Mouse (Mus musculus): ENCODE data around the gene Gm20509. TPM values are rescaled to one million over a fixed set of nuclear protein-coding genes. Genes with fewer than 3 reads are reported as not detected.

Gene Gm20509
- polyA plus RNA-seq, 2 experiments, result not detected

DNA sequence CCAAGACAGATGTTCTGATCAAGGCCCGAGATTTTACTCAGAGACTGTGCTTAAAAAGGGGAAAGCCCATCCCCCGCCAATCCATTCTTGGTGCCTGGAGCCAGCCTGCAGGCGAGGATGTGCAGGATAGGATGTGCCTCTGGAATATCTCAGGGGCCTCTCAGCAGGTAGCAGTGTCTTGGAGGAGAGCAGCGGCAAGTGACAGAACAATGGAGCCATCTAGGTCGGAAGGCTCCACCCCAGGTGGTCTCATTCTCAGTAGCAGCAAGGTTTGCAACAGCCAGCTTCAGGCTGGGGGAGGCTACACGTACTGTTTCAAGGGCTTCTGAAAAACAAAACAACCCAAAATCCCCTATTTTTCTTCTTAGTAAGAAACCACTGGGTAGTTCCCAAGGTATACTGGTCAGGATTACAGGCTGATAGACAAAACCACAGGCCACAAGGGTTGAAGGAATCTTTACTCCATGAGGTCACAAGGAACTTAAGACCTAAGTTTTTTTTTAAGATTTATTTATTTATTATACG lies 22.4 kb upstream of the Gm20509 start:
- ATAC-seq (ENCODE audit: low FRiP score, low read depth), result no peak
- no peak for TF ChIP-seq POLR2A (IDR thresholded peaks at IDR 0.05; ENCODE audit: borderline replicate concordance, extremely low read depth, insufficient read depth, insufficient read length)
- Histone ChIP-seq H3K4me3 (replicated peaks; ENCODE audit: low read length) (no peak overlapping the region), H3K4me2 (replicated peaks; ENCODE audit: low read depth, low read length, severe bottlenecking) (no peak overlapping the region), H3K4me1 (ENCODE audit: control insufficient read depth, insufficient read depth, low read length) (no peaks in the 10 kb centered on the region), H3K9me3 (ENCODE audit: control insufficient read depth, low read length) (no peaks in the 10 kb centered on the region), H3K9ac (ENCODE audit: low read depth, low read length, severe bottlenecking) (no peak overlapping the region), H3K36me3 (ENCODE audit: control insufficient read depth, insufficient read depth, low read length) (no peaks in the 10 kb centered on the region), H3K27ac (replicated peaks; ENCODE audit: low read depth, low read length) (no peak overlapping the region), H3K27me3 (ENCODE audit: control insufficient read depth, insufficient read depth, low read length) (no peaks in the 10 kb centered on the region)
- no peak for DNase-seq (ENCODE audit: low spot score)
- WGBS, result 58% methylated on average over 7 of the region's 7 CpGs

DNA sequence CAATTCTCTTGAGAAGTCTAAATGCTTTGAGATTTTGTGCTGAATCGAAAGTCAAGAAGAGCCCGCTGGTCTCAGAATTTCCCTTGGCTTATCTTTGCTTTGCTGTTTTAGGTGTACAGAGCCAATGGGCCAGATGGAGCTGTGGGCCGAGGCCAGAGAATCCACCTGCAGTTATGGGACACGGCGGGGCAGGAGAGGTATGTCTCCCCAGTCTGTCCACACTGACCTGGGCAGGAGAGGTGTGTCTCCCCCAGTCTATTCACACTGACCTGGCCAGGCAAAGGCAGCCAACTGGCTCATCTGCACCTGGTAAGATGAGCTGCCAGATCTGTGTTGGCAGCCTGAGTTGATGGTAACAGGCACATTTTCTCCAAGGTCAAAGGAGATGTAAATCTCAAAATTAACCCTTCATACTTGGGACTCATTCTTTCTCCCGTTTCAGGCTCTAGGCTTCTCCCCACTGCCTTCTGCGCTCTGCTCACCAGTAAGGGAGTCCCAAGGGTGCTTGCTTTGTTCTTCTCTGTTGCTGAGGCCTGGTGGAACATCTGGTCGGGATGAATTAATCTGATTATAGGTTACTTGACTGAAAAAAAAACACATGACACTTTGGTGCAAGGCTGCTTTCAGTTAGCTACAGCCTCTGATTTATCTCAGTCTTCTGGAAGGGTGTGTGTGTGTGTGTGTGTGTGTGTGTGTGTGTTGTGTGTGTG lies 19.8 kb upstream of the Gm20509 start:
- H3K36me3 ChIP-seq (ENCODE audit: control insufficient read depth, insufficient read depth, low read length), result no peaks in the 10 kb centered on the region
- DNase-seq (ENCODE audit: low spot score) (no peak), ATAC-seq (ENCODE audit: low FRiP score, low read depth) (no peak)
- 80% methylated on average over 8 of the region's 8 CpGs for WGBS
- H3K9ac ChIP-seq (ENCODE audit: low read depth, low read length, severe bottlenecking), result no peak overlapping the region
- H3K4me2 ChIP-seq (replicated peaks; ENCODE audit: low read depth, low read length, severe bottlenecking), result no peak overlapping the region
- no peak for TF ChIP-seq POLR2A (IDR thresholded peaks at IDR 0.05; ENCODE audit: borderline replicate concordance, extremely low read depth, insufficient read depth, insufficient read length)
- no peaks in the 10 kb centered on the region for H3K9me3 ChIP-seq (ENCODE audit: control insufficient read depth, low read length)
- no peaks in the 10 kb centered on the region for H3K27me3 ChIP-seq (ENCODE audit: control insufficient read depth, insufficient read depth, low read length)
- H3K4me3 ChIP-seq (replicated peaks; ENCODE audit: low read length), result no peak overlapping the region
- no peak overlapping the region for H3K27ac ChIP-seq (replicated peaks; ENCODE audit: low read depth, low read length)
- no peaks in the 10 kb centered on the region for H3K4me1 ChIP-seq (ENCODE audit: control insufficient read depth, insufficient read depth, low read length)

DNA sequence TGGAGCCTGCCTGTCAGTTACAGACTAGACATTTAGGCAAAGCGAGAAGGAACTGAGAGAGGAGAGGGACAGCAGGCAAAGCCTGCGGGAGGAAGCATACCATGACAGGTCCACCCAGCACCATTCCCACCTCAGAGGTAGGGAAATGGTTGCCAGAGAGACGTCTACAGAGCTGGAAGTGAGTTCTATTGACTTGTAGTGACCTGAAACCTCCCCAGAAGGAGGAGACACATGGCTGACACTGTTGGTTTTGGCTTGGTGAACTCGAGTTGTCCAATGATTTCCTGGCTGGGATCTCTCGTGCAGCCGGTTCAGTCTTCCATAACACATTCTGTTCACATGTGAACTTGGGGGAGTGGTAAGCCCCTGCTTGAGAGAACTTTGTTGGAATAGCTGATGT lies 18.3 kb upstream of the Gm20509 start:
- DNase-seq (ENCODE audit: low spot score) (no peak), ATAC-seq (ENCODE audit: low FRiP score, low read depth) (no peak)
- Histone ChIP-seq H3K27ac (replicated peaks; ENCODE audit: low read depth, low read length) (no peak overlapping the region), H3K9me3 (ENCODE audit: control insufficient read depth, low read length) (no peaks in the 10 kb centered on the region), H3K4me1 (ENCODE audit: control insufficient read depth, insufficient read depth, low read length) (no peaks in the 10 kb centered on the region), H3K9ac (ENCODE audit: low read depth, low read length, severe bottlenecking) (no peak overlapping the region), H3K4me3 (replicated peaks; ENCODE audit: low read length) (no peak overlapping the region), H3K27me3 (ENCODE audit: control insufficient read depth, insufficient read depth, low read length) (no peaks in the 10 kb centered on the region), H3K36me3 (ENCODE audit: control insufficient read depth, insufficient read depth, low read length) (no peaks in the 10 kb centered on the region), H3K4me2 (replicated peaks; ENCODE audit: low read depth, low read length, severe bottlenecking) (no peak overlapping the region)
- 70% methylated on average over 6 of the region's 6 CpGs for WGBS
- no peak for TF ChIP-seq POLR2A (IDR thresholded peaks at IDR 0.05; ENCODE audit: borderline replicate concordance, extremely low read depth, insufficient read depth, insufficient read length)

DNA sequence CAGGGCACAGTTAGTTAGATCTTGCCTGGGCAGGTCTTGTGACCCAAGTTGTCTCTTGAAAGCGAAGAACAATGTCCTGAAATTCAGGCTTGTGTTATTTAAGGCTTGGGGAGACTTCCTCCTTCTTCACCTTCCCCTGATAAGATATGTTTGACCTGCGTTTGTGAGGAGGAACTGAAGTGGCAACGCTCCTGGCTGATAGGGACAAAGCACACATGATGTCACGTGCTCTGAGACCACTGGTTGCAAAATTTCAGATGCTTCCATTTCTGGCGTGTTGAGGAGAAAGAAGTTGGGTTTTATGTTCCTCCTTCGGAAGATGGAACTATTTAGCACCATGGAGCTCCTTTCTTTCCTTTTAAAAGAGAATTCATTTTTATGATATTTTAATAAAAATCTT lies 16.4 kb upstream of the Gm20509 start:
- no peak for TF ChIP-seq POLR2A (IDR thresholded peaks at IDR 0.05; ENCODE audit: borderline replicate concordance, extremely low read depth, insufficient read depth, insufficient read length)
- Histone ChIP-seq H3K27ac (replicated peaks; ENCODE audit: low read depth, low read length) (no peak overlapping the region), H3K9me3 (ENCODE audit: control insufficient read depth, low read length) (no peaks in the 10 kb centered on the region), H3K9ac (ENCODE audit: low read depth, low read length, severe bottlenecking) (no peak overlapping the region), H3K4me3 (replicated peaks; ENCODE audit: low read length) (no peak overlapping the region), H3K4me1 (ENCODE audit: control insufficient read depth, insufficient read depth, low read length) (no peaks in the 10 kb centered on the region), H3K36me3 (ENCODE audit: control insufficient read depth, insufficient read depth, low read length) (no peaks in the 10 kb centered on the region), H3K27me3 (ENCODE audit: control insufficient read depth, insufficient read depth, low read length) (no peaks in the 10 kb centered on the region), H3K4me2 (replicated peaks; ENCODE audit: low read depth, low read length, severe bottlenecking) (no peak overlapping the region)
- no peak for DNase-seq (ENCODE audit: low spot score)
- ATAC-seq (ENCODE audit: low FRiP score, low read depth), result no peak
- WGBS, result 87% methylated on average over 6 of the region's 6 CpGs

DNA sequence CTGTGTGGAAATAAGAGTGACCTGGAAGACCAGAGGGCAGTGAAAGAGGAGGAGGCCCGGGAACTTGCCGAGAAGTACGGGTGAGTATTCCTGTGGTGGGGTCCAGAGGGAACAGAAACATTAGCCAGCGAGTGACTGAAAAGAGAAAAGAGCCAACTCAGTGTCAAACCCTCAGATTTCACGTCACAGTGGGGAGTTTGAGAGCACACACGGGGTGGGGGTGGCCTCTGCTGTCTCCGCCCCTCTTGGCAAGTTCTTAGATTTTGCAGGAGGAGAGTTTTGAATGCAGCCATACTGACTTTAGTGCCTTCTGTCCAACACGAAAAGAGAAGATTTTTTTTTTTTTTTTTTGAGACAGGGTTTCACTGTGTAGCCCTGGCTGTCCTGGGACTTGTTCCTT lies 15.1 kb upstream of the Gm20509 start:
- Histone ChIP-seq H3K4me3 (replicated peaks; ENCODE audit: low read length) (no peak overlapping the region), H3K27ac (replicated peaks; ENCODE audit: low read depth, low read length) (no peak overlapping the region), H3K9me3 (ENCODE audit: control insufficient read depth, low read length) (no peaks in the 10 kb centered on the region), H3K4me1 (ENCODE audit: control insufficient read depth, insufficient read depth, low read length) (no peaks in the 10 kb centered on the region), H3K27me3 (ENCODE audit: control insufficient read depth, insufficient read depth, low read length) (no peaks in the 10 kb centered on the region), H3K36me3 (ENCODE audit: control insufficient read depth, insufficient read depth, low read length) (no peaks in the 10 kb centered on the region), H3K9ac (ENCODE audit: low read depth, low read length, severe bottlenecking) (no peak overlapping the region), H3K4me2 (replicated peaks; ENCODE audit: low read depth, low read length, severe bottlenecking) (no peak overlapping the region)
- no peak for TF ChIP-seq POLR2A (IDR thresholded peaks at IDR 0.05; ENCODE audit: borderline replicate concordance, extremely low read depth, insufficient read depth, insufficient read length)
- ATAC-seq (ENCODE audit: low FRiP score, low read depth) (no peak), DNase-seq (ENCODE audit: low spot score) (no peak)
- 67% methylated on average over 8 of the region's 8 CpGs for WGBS
